ENCODE assay signal across 8 mouse cellular contexts in genomic region chr5:103927429-103928195, GRCm38 (mm10). TPM values are rescaled to one million over a fixed set of nuclear protein-coding genes. Genes with fewer than 3 reads are reported as not detected.
DNase-seq lines count a peak whose midpoint lies in the region; ATAC-seq and TF ChIP-seq lines count a peak whose summit lies in the region.

No protein-coding gene starts in this region.

- no peaks in the 10 kb centered on the region for H3K9me3 ChIP-seq in megakaryocyte, embryonic 14.5 days

- DNase-seq in gastrocnemius, adult 8-10 months (ENCODE audit: low spot score in 2 of 2): peak; percentile 91 to 94
- peak; percentile 86 for DNase-seq in hindlimb bud, embryonic 11.5 days (ENCODE audit: extremely low spot score, low read depth, low spot score)
- DNase-seq in left cerebral cortex, adult 2 months (ENCODE audit: extremely low spot score in 1 of 2, low spot score in 2 of 2): peak; percentile 86 to 93
- DNase-seq in right cerebral cortex, postnatal 10 days (ENCODE audit: low spot score in 2 of 2): peak; percentile 90 to 95
- peak; percentile 96 for DNase-seq in urinary bladder, postnatal 25 days (ENCODE audit: low spot score)

- TF ChIP-seq CTCF in cortical plate, adult 2 months (IDR thresholded peaks at IDR 0.05; ENCODE audit: extremely low read depth, insufficient read depth, low read length): peak; percentile 87
- TF ChIP-seq CTCF in left cerebral cortex, adult 2 months (IDR thresholded peaks at IDR 0.05): peak; percentile 82

- TF ChIP-seq POLR2A in cortical plate, adult 2 months (IDR thresholded peaks at IDR 0.05; ENCODE audit: extremely low read depth, insufficient read depth, low read length): no peak

- H3K4me1 ChIP-seq in cortical plate, adult 2 months (ENCODE audit: control insufficient read depth, insufficient read depth, low read length): no peaks in the 10 kb centered on the region
- H3K4me1 ChIP-seq in megakaryocyte, embryonic 14.5 days: peaks cover 8% of the 10 kb centered on the region

- H3K4me3 ChIP-seq in cortical plate, adult 2 months (ENCODE audit: insufficient read depth, low read length): peak overlapping the region; percentile 15
- peak overlapping the region; percentile 28; the same call in 1 of the 2 replicates for H3K4me3 ChIP-seq in left cerebral cortex, adult 2 months
- peak overlapping the region; percentile 92 for H3K4me3 ChIP-seq in megakaryocyte, embryonic 14.5 days (replicated peaks)

- peaks cover 6% of the 10 kb centered on the region for H3K27me3 ChIP-seq in megakaryocyte, embryonic 14.5 days (replicated peaks)

- H3K36me3 ChIP-seq in megakaryocyte, embryonic 14.5 days (replicated peaks; ENCODE audit: low read length): no peaks in the 10 kb centered on the region

- H3K27ac ChIP-seq in cortical plate, adult 2 months (ENCODE audit: insufficient read depth, low read length): no peak overlapping the region
- H3K27ac ChIP-seq in left cerebral cortex, adult 2 months: no peak overlapping the region

- peak; percentile 90 for ATAC-seq in activated CD4-positive, CD25-positive, alpha-beta regulatory T cell, adult 4 months

- intact Hi-C loops in left cerebral cortex, adult 2 months (cut with DNase I): loop anchor here (2.0 to 10.0 kb wide), 4 partner anchors 71 to 583 kb away; no protein-coding TSS in a partner anchor

RNA-seq across cellular contexts. Expression of gene Klhl8, which starts 16.6 kb away (rescaled TPM):
- under 1 TPM; 0.44 to 0.88 TPM for polyA plus RNA-seq in activated CD4-positive, CD25-positive, alpha-beta regulatory T cell, adult 4 months (2017; shearing (Covaris generic))
- 27.9 and 28.2 TPM in 2 replicates for polyA plus RNA-seq in cortical plate, adult 2 months (2012; rRNA removed)
- total RNA-seq in gastrocnemius, adult 8-10 months (2022): 10 to 100 TPM; 24.2 to 29.4 (median 27.6) TPM
- total RNA-seq in left cerebral cortex, adult 2 months (2021): 10 to 100 TPM; 33.1 to 35.3 TPM
- polyA plus RNA-seq in megakaryocyte, embryonic 14.5 days (2012; ENCODE audit: insufficient read depth, low replicate concordance): not detected in 2 replicates

RNA-seq across cellular contexts. Expression of gene Hsd17b13, which starts 49.6 kb away (rescaled TPM):
- not detected for polyA plus RNA-seq in activated CD4-positive, CD25-positive, alpha-beta regulatory T cell, adult 4 months (2017; shearing (Covaris generic))
- 0.17 and 0.54 TPM in 2 replicates for polyA plus RNA-seq in cortical plate, adult 2 months (2012; rRNA removed)
- total RNA-seq in gastrocnemius, adult 8-10 months (2022): not detected
- total RNA-seq in left cerebral cortex, adult 2 months (2021): under 1 TPM in 1 of 2 experiments, not detected in 1; 0.42 TPM
- polyA plus RNA-seq in megakaryocyte, embryonic 14.5 days (2012; ENCODE audit: insufficient read depth, low replicate concordance): not detected in 2 replicates

Comparison
In these comparisons a context has a peak if more than half of its experiments do, and no peak if none do; other contexts are left out.
1. H3K4me3 ChIP-seq: peak in every context shown above with its lines; median percentile 92 in megakaryocyte, embryonic 14.5 days; 28 in left cerebral cortex, adult 2 months; 15 in cortical plate, adult 2 months.
2. RNA of gene Klhl8, which starts 16.6 kb away (polyA plus RNA-seq): 27.9 to 28.2 TPM in cortical plate, adult 2 months; 0.44 to 0.88 TPM in activated CD4-positive, CD25-positive, alpha-beta regulatory T cell, adult 4 months and not detected in megakaryocyte, embryonic 14.5 days; every median in the first group is over 10 times any median in the second.
3. Peak in every context shown above with its lines, with median percentiles within 50 percentile points of each other: DNase-seq.